Mouse (Mus musculus) lung, postnatal 0 days (tissue): ENCODE data around the gene Slc27a2. TPM values are rescaled to one million over a fixed set of nuclear protein-coding genes. Genes with fewer than 3 reads are reported as not detected.

Experiments
- ATAC-seq: fragments of 200-750 bp; cut with Nextera tagmentation; 2 replicates; pipeline ENCODE4 v1.8.0; 2017; ENCODE audit warnings: moderate library complexity
- DNase-seq: peaks from one replicate; pipeline ENCODE4 v3.0.0-alpha.2; 2016; ENCODE audit warnings: low spot score
- H3K27ac ChIP-seq: fragments of 300-500 bp; sonication (generic); 2 replicates; pipeline ENCODE4 v1.5.1; 2014; ENCODE audit warnings: antibody characterized with exemption, mild to moderate bottlenecking, low read length, mixed read lengths
- H3K27me3 ChIP-seq: fragments of 300-500 bp; sonication (generic); replicated peaks from 2 replicates; pipeline ENCODE4 v1.6.1; 2014; ENCODE audit warnings: low read length, mixed read lengths; ENCODE audit not compliant: insufficient read depth
- H3K36me3 ChIP-seq: fragments of 300-500 bp; sonication (generic); 2 replicates; pipeline ENCODE4 v1.6.1; 2014; ENCODE audit warnings: low read length, mixed read lengths; ENCODE audit not compliant: insufficient read depth
- H3K4me1 ChIP-seq: fragments of 300-500 bp; sonication (generic); 2 replicates; pipeline ENCODE4 v1.6.1; 2014; ENCODE audit warnings: antibody characterized with exemption, low read depth, low read length, mixed read lengths; ENCODE audit not compliant: insufficient read depth
- H3K4me2 ChIP-seq: fragments of 300-500 bp; sonication (generic); replicated peaks from 2 replicates; pipeline ENCODE4 v1.6.1; 2014; ENCODE audit warnings: low read depth, mild to moderate bottlenecking, low read length, moderate library complexity, mixed read lengths
- H3K4me3 ChIP-seq: fragments of 300-500 bp; sonication (generic); 2 replicates; pipeline ENCODE4 v1.5.1; 2014; ENCODE audit warnings: low read depth, low read length
- H3K9ac ChIP-seq: fragments of 300-500 bp; sonication (generic); replicated peaks from 2 replicates; pipeline ENCODE4 v1.6.1; 2014; ENCODE audit warnings: low read depth, mild to moderate bottlenecking
- H3K9me3 ChIP-seq: fragments of 300-500 bp; sonication (generic); 2 replicates; pipeline ENCODE4 v1.6.1; 2016; ENCODE audit warnings: low read length, mixed read lengths
- CTCF ChIP-seq: IDR thresholded peaks from 2 replicates; pipeline ENCODE4 v1.5.1; 2016; ENCODE audit warnings: antibody characterized with exemption, mild to moderate bottlenecking
- EP300 ChIP-seq: IDR thresholded peaks from 2 replicates; pipeline ENCODE4 v1.6.1; 2016; ENCODE audit warnings: antibody characterized with exemption, mild to moderate bottlenecking, control low read depth
- WGBS: fragments of 180-500 bp; shearing (Covaris S2); extraction: QIAGEN DNeasy Blood & Tissue Kit; methylation state at CpG from one replicate; pipeline ENCODE4 v1.1.7; 2014; 5-methylcytosine and 5-hydroxymethylcytosine counted together
- polyA plus RNA-seq: library from polyadenylated mRNA; unstranded; fragments of >200 nt; fragmentation: Nextera tagmentation; extraction: Ambion mirVana; gene quantifications from 2 replicates; pipeline ENCODE4 v1.2.1, GENCODE M21; 2015

The Slc27a2 gene
- polyA plus RNA-seq: 1.0 and 1.2 TPM in 2 replicates

GRCm38 (mm10) chr2:126552357-126553290 is at the start of gene Slc27a2:
TSS of gene Slc27a2 (plus strand) at chr2:126552407.
- no peaks in the 10 kb centered on the region; the same call in 1 of the 2 replicates for H3K4me1 ChIP-seq
- H3K9ac ChIP-seq: no peak within 1 kb of the TSS
- H3K4me2 ChIP-seq: peak within 1 kb of the TSS; percentile 84
- DNase-seq (peak; percentile 36), ATAC-seq (peak; percentile 65)
- H3K9me3 ChIP-seq: no peaks in the 10 kb centered on the region
- H3K27me3 ChIP-seq: peaks cover 28% of the 10 kb centered on the region
- WGBS: 3% methylated on average over 41 of the region's 61 CpGs
- no peak within 1 kb of the TSS for H3K27ac ChIP-seq
- peak within 1 kb of the TSS; percentile 42 for H3K4me3 ChIP-seq
- no peaks in the 10 kb centered on the region for H3K36me3 ChIP-seq
- TF ChIP-seq CTCF (no peak), EP300 (no peak)

GRCm38 (mm10) chr2:126505156-126505555 is 47.1 kb upstream of the Slc27a2 start:
- no peak for ATAC-seq

GRCm38 (mm10) chr2:126507477-126507876 is 44.7 kb upstream of the Slc27a2 start:
- WGBS: 85% methylated on average over 5 of the region's 5 CpGs
- H3K4me3 ChIP-seq: no peak overlapping the region
- TF ChIP-seq EP300: no peak
- no peak for TF ChIP-seq CTCF
- H3K27me3 ChIP-seq: no peaks in the 10 kb centered on the region
- no peak for ATAC-seq
- no peak overlapping the region for H3K27ac ChIP-seq
- H3K9ac ChIP-seq: no peak overlapping the region
- DNase-seq: no peak
- H3K4me1 ChIP-seq: no peaks in the 10 kb centered on the region
- H3K9me3 ChIP-seq: no peaks in the 10 kb centered on the region
- no peaks in the 10 kb centered on the region for H3K36me3 ChIP-seq
- H3K4me2 ChIP-seq: no peak overlapping the region

More at GRCm38 (mm10) chr2:126505156-126505555, 47.1 kb upstream of the Slc27a2 start:
- H3K4me1 ChIP-seq: no peaks in the 10 kb centered on the region
- DNase-seq: no peak
- H3K4me2 ChIP-seq: no peak overlapping the region
- H3K9ac ChIP-seq: no peak overlapping the region
- no peak overlapping the region for H3K27ac ChIP-seq
- no peaks in the 10 kb centered on the region for H3K9me3 ChIP-seq
- H3K27me3 ChIP-seq: no peaks in the 10 kb centered on the region
- no peaks in the 10 kb centered on the region for H3K36me3 ChIP-seq
- 59% methylated on average over 1 of the region's 1 CpGs for WGBS
- TF ChIP-seq EP300: no peak
- TF ChIP-seq CTCF: no peak
- H3K4me3 ChIP-seq: no peak overlapping the region

GRCm38 (mm10) chr2:126508228-126508627 is 44.0 kb upstream of the Slc27a2 start:
- H3K4me1 ChIP-seq: no peaks in the 10 kb centered on the region
- 21% methylated on average over 1 of the region's 1 CpGs for whole genome bisulfite sequencing
- H3K36me3 ChIP-seq: no peaks in the 10 kb centered on the region
- DNase-seq (no peak), ATAC-seq (no peak)
- H3K9me3 ChIP-seq: no peaks in the 10 kb centered on the region
- TF ChIP-seq EP300 (no peak), CTCF (no peak)
- H3K4me2 ChIP-seq: no peak overlapping the region
- H3K4me3 ChIP-seq: no peak overlapping the region
- no peak overlapping the region for H3K27ac ChIP-seq
- no peaks in the 10 kb centered on the region for H3K27me3 ChIP-seq
- H3K9ac ChIP-seq: no peak overlapping the region

- H3K27ac ChIP-seq: no peak overlapping the region
- ATAC-seq (no peak), DNase-seq (no peak)
- WGBS: 68% methylated on average over 6 of the region's 6 CpGs
- H3K9me3 ChIP-seq: no peaks in the 10 kb centered on the region
- TF ChIP-seq EP300 (no peak), CTCF (no peak)
- no peak overlapping the region for H3K9ac ChIP-seq
- no peaks in the 10 kb centered on the region for H3K36me3 ChIP-seq
- H3K4me2 ChIP-seq: no peak overlapping the region
- no peaks in the 10 kb centered on the region for H3K4me1 ChIP-seq
- H3K4me3 ChIP-seq: no peak overlapping the region
- no peaks in the 10 kb centered on the region for H3K27me3 ChIP-seq
These were observed 37.0 kb upstream of the Slc27a2 start for GRCm38 (mm10) chr2:126515069-126515826.

GRCm38 (mm10) chr2:126519872-126520581 is 32.2 kb upstream of the Slc27a2 start:
- H3K36me3 ChIP-seq: no peaks in the 10 kb centered on the region
- no peaks in the 10 kb centered on the region for H3K27me3 ChIP-seq
- H3K4me1 ChIP-seq: no peaks in the 10 kb centered on the region
- WGBS: 45% methylated on average over 11 of the region's 11 CpGs
- no peak overlapping the region for H3K27ac ChIP-seq
- ATAC-seq (no peak), DNase-seq (no peak)
- H3K4me2 ChIP-seq: no peak overlapping the region
- no peak overlapping the region for H3K9ac ChIP-seq
- TF ChIP-seq EP300 (no peak), CTCF (no peak)
- H3K4me3 ChIP-seq: no peak overlapping the region
- H3K9me3 ChIP-seq: no peaks in the 10 kb centered on the region
